Mouse (Mus musculus) embryonic stem cell, embryonic (primary cell): ENCODE results near the gene Prr14l.
"Not testable (repeated sequence)": the region's sequence is repeated elsewhere in the genome, so short reads cannot be mapped to it uniquely, and the experiment has no call there.

ENCODE experiments used
- CTCF ChIA-PET, 4 experiments: fragments of 300-600 bp in 2 of 4; fragments of 350-600 bp in 2 of 4; sonication (Branson Sonifier 250); formaldehyde crosslinking; loops; one replicate each; lab custom pipeline; 2022; ENCODE audit warnings: inconsistent platforms in 2 of 4; lab: Charles Lee
- POLR2A ChIA-PET, 4 experiments: fragments of 300-600 bp in 2 of 4; fragments of 350-600 bp in 2 of 4; sonication (Branson Sonifier 250); formaldehyde crosslinking; loops; one replicate each; lab custom pipeline; 2022; ENCODE audit warnings: antibody characterized with exemption in 4 of 4, inconsistent platforms in 1 of 4; lab: Charles Lee

Prr14l gene

DNA sequence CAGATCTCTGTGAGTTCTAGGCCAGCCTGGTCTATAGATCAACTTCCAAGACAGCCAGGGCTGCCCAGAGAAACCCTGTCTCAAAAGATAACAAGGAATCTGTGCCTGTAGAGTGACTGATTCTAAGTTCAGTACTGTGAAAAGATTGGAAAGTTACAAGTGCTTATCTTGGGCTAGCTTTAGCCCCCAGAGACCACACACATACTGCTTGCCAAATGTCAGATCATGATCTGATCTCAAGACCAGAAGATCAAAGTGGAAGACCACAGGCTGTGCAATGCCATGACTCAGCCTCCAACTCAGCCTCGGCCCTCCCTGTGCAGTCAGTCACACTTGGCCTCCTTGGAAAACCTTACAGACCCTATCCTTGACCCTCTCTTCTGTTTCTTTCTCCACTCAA, 19.6 kb downstream of the Prr14l start:
- ChIA-PET CTCF (no interaction called here), POLR2A (interaction anchor here in 2 of 4 experiments (0.6 to 2.1 kb wide), 11 partner anchors 9 to 96 kb away, joined by 3 to 6 read pairs (median 4); partner anchors contain the start of gene Prr14l (in 1 of the 2))

DNA sequence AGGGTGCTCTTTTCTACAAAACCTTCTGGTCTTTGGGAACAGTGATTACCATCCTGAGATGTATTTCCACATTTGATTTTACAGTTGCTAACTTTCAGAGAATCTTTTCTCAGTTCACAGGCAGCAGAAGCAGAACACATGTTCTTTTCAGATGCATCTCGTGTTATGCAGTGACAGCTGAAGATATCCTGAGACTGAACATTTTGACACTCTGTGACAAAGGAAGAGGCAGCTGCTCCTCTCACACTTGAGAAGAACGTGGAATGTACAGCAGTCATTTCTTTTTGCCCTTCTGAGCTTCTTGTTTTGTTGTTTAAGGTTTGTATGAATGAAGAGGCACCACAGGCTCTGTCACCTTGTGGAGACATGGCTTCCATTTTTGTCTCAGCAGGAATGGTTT, 24.0 kb downstream of the Prr14l start:
- POLR2A ChIA-PET = no interaction called here
- CTCF ChIA-PET = no interaction called here

- CTCF ChIA-PET, POLR2A ChIA-PET: not testable (repeated sequence)
Observed at GRCm38 (mm10) chr5:32828766-32829165, 25.3 kb downstream of the Prr14l start.

GRCm38 (mm10) chr5:32827009-32827408, 27.0 kb downstream of the Prr14l start, which contains the start of gene Gm20671:
Gene Gm20671 (minus strand): TSS chr5:32827109.
- POLR2A ChIA-PET = interaction anchor here in 2 of 4 experiments (0.6 to 1.6 kb wide), 8 partner anchors 9 to 211 kb away, joined by 3 to 9 read pairs (median 4); partner anchors contain the start of genes Prr14l (in 1 of the 2) and Ywhah (in 1 of the 2)
- CTCF ChIA-PET = no interaction called here

DNA sequence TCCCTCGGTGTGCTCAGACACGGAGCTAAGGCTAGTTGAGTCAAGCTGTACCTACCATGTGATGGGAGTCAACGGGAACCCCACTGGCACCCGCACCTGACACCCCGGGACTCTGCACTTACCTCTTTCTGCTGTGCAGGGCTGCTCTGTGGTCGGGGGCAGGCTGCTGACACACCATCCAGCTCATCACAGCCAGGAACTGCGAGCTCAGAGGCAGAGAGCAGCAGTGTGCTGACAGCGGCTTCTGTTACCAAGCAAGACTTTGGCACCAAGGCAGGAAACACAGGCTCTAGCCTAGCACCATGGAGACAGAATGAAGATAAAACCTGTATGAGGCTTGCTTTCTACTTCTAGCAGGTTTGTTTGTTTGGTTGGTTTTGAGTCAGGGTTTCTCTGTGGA, 33.6 kb downstream of the Prr14l start:
- ChIA-PET CTCF (interaction anchor here in 1 of 4 experiments (1.0 kb wide), 1 partner anchor 114 kb away, joined by 3 read pairs; no protein-coding TSS in a partner anchor), POLR2A (interaction anchor here in 2 of 4 experiments (0.5 to 3.1 kb wide), 11 partner anchors 9 to 60 kb away, joined by 3 to 15 read pairs (median 4); partner anchors contain the start of gene Pisd (in 1 of the 2))

- ChIA-PET CTCF (no interaction called here), POLR2A (interaction anchor here in 1 of 4 experiments (1.0 kb wide), 1 partner anchor 57 kb away, joined by 3 read pairs; no protein-coding TSS in a partner anchor)
Observed at GRCm38 (mm10) chr5:32815396-32815795, 38.7 kb downstream of the Prr14l start.

DNA sequence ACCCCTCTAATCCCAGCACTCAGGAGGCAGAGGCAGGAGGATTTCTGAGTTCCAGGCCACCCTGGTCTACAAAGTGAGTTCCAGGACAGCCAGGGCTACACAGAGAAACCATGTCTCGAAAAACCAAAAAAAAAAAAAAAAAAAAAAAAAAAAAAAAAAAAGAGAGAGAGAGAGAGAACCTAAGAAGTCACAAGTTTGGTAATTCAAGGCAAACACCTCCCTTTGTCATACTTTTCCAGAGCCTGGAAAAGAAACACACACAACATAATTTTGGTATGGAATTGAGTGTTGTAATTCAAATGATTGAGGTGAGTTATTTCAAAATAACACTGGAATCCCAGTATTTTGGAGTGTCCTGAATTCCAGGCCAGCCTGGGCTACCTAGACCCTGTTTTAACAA, 67.6 kb downstream of the Prr14l start:
- ChIA-PET POLR2A (interaction anchor here in 2 of 4 experiments (0.9 to 3.0 kb wide), 15 partner anchors 9 to 327 kb away, joined by 3 to 33 read pairs (median 6); partner anchors contain the start of gene Ppp1cb (in 1 of the 2)), CTCF (interaction anchor here in 2 of 4 experiments (0.8 to 1.3 kb wide), 2 partner anchors 8 to 39 kb away, joined by 4 read pairs; no protein-coding TSS in a partner anchor)

GRCm38 (mm10) chr5:32785313-32785915, 68.6 kb downstream of the Prr14l start, which contains the start of gene Pisd:
Gene Pisd (minus strand): TSS chr5:32785646.
- CTCF ChIA-PET = interaction anchor here in 3 of 4 experiments (0.7 to 1.6 kb wide), 4 partner anchors 10 to 497 kb away, joined by 4 to 7 read pairs (median 4); no protein-coding TSS in a partner anchor

DNA sequence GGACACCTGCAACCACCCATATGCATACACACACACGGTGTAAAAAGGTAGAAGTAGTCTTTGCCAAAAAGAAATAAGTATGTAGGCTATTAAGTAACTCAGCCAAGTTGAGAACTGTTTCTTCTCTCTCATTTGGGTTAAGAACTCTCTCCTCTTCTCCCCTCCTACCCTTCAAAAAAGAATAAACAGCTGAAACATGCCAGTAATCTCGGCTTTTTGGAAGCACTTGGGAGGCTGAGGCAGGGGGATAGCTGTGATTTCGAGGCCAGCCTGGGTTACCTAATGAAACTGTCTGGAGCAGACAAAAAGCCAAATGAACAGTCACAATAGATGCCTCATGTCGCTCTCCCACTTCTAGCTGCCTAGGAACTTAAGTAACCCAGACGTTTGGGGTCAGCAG, 69.3 kb downstream of the Prr14l start:
- POLR2A ChIA-PET = interaction anchor here in 3 of 4 experiments (0.9 to 3.0 kb wide), 26 partner anchors 9 to 326 kb away, joined by 3 to 33 read pairs (median 5); partner anchors contain the start of genes Ppp1cb (in 1 of the 3), Prr14l (in 1 of the 3) and Yes1 (in 1 of the 3)
- CTCF ChIA-PET = interaction anchor here in 1 of 4 experiments (1.6 kb wide), 1 partner anchor 250 kb away, joined by 7 read pairs; no protein-coding TSS in a partner anchor

More at GRCm38 (mm10) chr5:32785313-32785915, 68.6 kb downstream of the Prr14l start, which contains the start of gene Pisd:
- POLR2A ChIA-PET = interaction anchor here in 3 of 4 experiments (0.6 to 3.0 kb wide), 38 partner anchors 9 to 716 kb away, joined by 3 to 33 read pairs (median 4); partner anchors contain the start of genes Prr14l (in 2 of the 3), Ppp1cb (in 1 of the 3) and Yes1 (in 1 of the 3)

DNA sequence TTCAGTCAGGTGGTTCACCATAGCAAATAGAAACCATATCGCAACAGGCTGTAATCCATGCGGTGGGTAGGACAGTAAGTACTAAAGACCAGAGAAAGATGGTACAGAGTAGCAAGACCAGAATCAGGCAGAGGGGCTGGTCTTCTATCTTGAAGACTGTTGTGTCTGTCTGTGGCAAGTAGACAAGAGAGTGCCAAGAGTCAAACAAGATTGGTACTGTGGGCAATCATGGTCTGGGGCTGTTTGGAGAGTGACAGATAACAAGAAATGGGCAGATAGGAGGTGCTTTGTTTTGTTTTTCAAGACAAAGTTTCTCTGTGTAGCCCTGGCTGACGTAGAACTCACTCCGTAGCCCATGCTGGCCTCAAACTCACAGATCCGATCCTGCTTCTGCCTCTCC, 72.5 kb downstream of the Prr14l start:
- CTCF ChIA-PET = no interaction called here
- POLR2A ChIA-PET = interaction anchor here in 1 of 4 experiments (0.6 to 2.4 kb wide), 4 partner anchors 11 to 146 kb away, joined by 3 to 11 read pairs (median 6); no protein-coding TSS in a partner anchor

DNA sequence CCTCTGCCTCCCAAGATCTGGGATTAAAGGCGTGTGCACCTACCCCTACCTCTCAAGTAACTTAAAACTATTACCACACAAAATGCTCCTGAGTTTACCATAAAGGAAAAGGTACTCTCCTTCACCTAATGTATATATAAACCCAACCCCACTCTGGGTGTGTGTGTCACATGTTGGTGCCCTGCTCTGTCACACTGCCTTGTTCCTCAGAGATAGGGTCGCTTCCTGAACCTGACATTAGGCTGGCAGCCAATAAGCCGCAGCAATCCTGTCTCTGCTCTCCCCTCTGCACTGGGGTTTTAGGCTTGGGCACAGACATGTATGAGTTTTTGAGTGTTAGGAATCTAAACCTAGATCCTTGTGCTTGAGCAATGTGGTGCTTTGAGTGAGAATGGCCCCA, 75.9 kb downstream of the Prr14l start:
- ChIA-PET CTCF (no interaction called here), POLR2A (interaction anchor here in 1 of 4 experiments (1.3 to 4.6 kb wide), 2 partner anchors 7 to 17 kb away, joined by 4 to 21 read pairs; partner anchors contain the start of gene Pisd)

DNA sequence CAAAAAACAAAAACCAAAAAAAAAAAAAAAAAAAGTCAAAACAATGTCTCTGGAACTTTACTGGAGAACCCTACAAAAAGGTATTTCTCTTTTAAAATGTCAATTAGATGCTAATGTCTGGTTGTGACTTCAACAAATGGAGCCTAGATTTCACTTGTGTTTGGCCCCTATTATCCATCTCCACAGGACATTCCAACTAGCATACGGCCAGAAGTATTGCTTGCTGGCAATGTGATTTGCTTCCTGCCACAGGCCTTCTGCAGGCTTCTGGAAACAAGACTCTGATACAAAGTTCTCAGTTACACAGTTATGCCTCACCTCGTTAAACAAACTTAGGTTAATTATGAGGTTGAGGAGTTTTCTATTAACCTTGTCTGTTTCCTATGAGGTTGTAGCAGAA, 81.7 kb downstream of the Prr14l start:
- ChIA-PET POLR2A (interaction anchor here in 3 of 4 experiments (0.6 to 5.6 kb wide), 8 partner anchors 10 to 154 kb away, joined by 3 to 52 read pairs (median 3); partner anchors contain the start of gene Pisd (in 2 of the 3)), CTCF (interaction anchor here in 1 of 4 experiments (0.6 kb wide), 1 partner anchor 1186 kb away, joined by 3 read pairs; no protein-coding TSS in a partner anchor)

DNA sequence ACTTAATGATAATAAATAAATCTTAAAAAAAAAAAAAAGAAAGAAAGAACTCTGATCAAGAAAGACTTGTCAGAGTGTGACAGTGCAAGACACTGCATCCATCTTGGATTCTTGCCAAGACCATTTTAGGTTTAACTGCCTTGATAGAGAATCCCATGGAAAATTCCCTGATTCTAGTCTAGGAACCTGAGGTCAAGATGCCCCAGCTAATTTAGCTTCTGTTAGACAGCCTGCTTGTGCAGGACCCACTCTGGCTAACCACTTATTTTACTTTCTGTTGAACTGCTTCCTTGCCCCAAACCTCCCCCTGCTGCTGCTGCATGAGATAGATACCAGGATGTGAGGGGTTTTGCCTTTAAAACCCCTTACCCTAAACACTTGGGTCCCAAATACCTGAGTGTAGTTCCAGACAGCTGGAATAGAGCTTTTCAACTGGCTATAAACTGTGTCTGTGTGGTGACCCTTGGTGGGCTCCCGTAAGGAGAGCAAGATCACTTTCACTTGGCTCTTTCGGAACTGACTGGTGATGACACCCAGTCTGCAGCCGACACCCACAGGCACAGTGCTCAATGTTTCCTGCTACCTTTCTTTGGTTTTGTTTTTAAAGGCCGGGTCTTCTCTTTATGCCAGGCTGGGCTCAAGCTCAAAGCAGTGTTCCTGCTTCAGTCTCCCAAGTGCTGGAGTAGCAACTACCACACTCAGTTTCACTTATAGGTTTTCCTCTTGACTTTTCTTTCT, 86.3 kb downstream of the Prr14l start:
- POLR2A ChIA-PET = interaction anchor here in 2 of 4 experiments (0.6 to 1.8 kb wide), 4 partner anchors 7 to 35 kb away, joined by 3 to 11 read pairs (median 4); no protein-coding TSS in a partner anchor
- CTCF ChIA-PET = interaction anchor here in 1 of 4 experiments (0.6 kb wide), 1 partner anchor 954 kb away, joined by 3 read pairs; no protein-coding TSS in a partner anchor

DNA sequence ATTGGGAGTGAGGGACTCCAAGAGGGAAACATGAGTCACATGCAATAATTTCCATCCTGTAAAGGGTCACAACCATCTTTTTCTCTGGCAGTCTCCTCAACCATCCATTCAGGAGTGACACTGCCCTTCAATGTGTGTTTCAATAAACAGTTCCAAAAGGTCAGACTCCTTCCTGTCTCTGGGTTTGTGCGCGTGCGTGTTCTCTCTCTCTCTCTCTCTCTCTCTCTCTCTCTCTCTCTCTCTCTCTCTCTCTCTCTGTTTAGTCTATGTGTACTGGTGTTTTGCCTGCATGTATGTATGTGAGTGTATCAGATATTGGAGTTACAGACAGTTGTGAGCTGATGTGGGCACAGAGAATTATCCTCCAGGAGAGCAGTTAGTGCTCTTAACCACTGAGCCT, 87.1 kb downstream of the Prr14l start:
- CTCF ChIA-PET = interaction anchor here in 2 of 4 experiments (0.6 to 0.9 kb wide), 2 partner anchors 267 to 659 kb away, joined by 3 read pairs; no protein-coding TSS in a partner anchor

GRCm38 (mm10) chr5:32761566-32762140, 92.4 kb downstream of the Prr14l start:
- CTCF ChIA-PET = interaction anchor here in 1 of 4 experiments (2.5 kb wide), 1 partner anchor 14 kb away, joined by 6 read pairs; no protein-coding TSS in a partner anchor
- POLR2A ChIA-PET = interaction anchor here in 2 of 4 experiments (0.6 to 8.3 kb wide), 32 partner anchors 7 to 1145 kb away, joined by 3 to 97 read pairs (median 6); partner anchors contain the start of genes Pisd (in 2 of the 2), Ywhah (in 2 of the 2) and Yes1 (in 1 of the 2)

More for the DNA sequence above, 87.1 kb downstream of the Prr14l start:
- POLR2A ChIA-PET = interaction anchor here in 2 of 4 experiments (0.6 to 0.7 kb wide), 3 partner anchors 9 to 253 kb away, joined by 3 to 4 read pairs (median 3); no protein-coding TSS in a partner anchor

DNA sequence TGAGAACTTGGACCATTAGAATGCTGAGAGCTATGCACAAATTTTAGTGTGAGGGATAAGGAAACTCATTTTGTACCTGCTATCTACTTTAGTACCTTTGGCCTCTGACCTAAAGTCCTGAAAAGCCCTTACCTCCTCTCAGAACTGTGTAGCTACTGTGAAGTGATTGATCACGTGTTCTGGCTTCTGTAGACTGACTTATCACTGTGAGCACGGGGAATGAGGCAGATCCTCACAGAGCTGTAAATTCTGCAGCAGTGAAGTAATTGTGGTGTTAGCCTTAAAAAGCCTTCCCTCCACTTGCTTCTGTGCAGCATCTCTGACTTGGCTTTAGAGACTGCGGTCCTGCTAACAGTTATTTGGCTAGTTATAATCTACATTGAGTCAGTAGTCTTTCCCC, 93.3 kb downstream of the Prr14l start:
- CTCF ChIA-PET = interaction anchor here in 2 of 4 experiments (0.6 to 2.5 kb wide), 3 partner anchors 13 to 365 kb away, joined by 3 to 6 read pairs (median 3); no protein-coding TSS in a partner anchor

GRCm38 (mm10) chr5:32760352-32760751, 93.7 kb downstream of the Prr14l start:
- CTCF ChIA-PET = interaction anchor here in 2 of 4 experiments (0.7 to 2.5 kb wide), 2 partner anchors 12 to 274 kb away, joined by 5 to 6 read pairs; no protein-coding TSS in a partner anchor
- POLR2A ChIA-PET = interaction anchor here in 3 of 4 experiments (0.6 to 8.3 kb wide), 52 partner anchors 9 to 905 kb away, joined by 3 to 97 read pairs (median 6); partner anchors contain the start of genes Pisd (in 2 of the 3), Yes1 (in 1 of the 3) and Ywhah (in 1 of the 3)

More for the DNA sequence above, 93.3 kb downstream of the Prr14l start:
- POLR2A ChIA-PET = interaction anchor here in 3 of 4 experiments (0.6 to 8.3 kb wide), 52 partner anchors 8 to 1144 kb away, joined by 3 to 97 read pairs (median 6); partner anchors contain the start of genes Pisd (in 2 of the 3), Yes1 (in 1 of the 3) and Ywhah (in 1 of the 3)
